Mouse (Mus musculus): ENCODE data around the gene Pdcl. TPM values are rescaled to one million over a fixed set of nuclear protein-coding genes. Genes with fewer than 3 reads are reported as not detected.

Gene Pdcl
- polyA plus RNA-seq (2012; ENCODE audit: insufficient read depth, insufficient read length, missing spikeins), result 19.8 and 32.1 TPM in 2 replicates

DNA sequence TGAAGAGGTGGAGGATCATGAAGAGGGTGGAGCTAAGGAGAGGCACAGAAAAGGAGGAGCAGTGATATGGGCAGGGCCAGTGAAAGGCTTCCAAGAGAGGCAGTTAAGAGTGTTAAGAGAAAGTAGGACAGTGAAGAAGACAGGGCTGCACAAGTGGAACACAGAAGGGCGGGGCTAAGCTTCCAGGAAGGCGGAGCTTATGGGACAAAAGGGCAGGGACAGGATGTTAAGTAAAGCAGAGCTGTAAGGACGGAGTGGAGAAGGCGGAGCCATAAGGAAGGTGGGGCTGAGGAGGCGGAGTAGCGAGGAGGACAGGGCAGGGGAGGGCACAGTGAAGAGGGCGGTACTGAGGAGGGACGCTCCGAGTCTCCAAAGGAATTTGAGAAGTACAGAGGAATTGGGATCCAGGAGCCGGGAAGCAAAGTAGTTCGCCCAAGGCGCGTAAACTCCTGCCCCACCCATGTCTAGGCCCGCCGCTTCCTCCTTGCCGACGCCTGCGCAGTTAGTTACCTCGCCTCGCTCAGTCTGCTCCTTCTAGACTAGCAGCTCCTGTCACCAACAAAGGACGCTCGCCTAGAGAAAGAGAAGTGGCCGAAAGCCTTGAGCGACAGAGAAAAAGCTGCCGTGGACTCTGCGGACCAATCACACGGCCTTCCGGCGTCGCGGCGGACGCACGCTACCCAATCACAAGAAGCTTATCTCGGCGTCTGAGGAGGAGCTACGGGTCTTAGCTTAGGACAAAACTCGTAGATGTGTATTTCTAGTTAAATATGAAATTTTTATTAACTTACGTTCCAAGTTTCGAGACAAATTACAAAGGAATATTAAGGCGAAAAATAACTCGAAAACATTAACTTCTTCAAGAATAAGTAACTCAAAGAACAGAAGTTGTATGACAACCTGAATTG, at the start of gene Pdcl:
Gene Pdcl, minus strand, starts transcription at position 700 of the 908 bp plus-strand sequence.
- H3K4me1 ChIP-seq (ENCODE audit: control insufficient read depth, insufficient read depth, insufficient read length, low read length), result no peaks in the 10 kb centered on the region
- peak within 1 kb of the TSS; percentile 86 for H3K4me3 ChIP-seq (ENCODE audit: insufficient read depth, low read depth, low read length)
- H3K27ac ChIP-seq (replicated peaks; ENCODE audit: low read depth, low read length), result peak within 1 kb of the TSS; percentile 92

- H3K4me3 ChIP-seq (ENCODE audit: insufficient read depth, low read depth, low read length), result no peak overlapping the region
- H3K4me1 ChIP-seq (ENCODE audit: control insufficient read depth, insufficient read depth, insufficient read length, low read length), result no peaks in the 10 kb centered on the region
- no peak overlapping the region for H3K27ac ChIP-seq (replicated peaks; ENCODE audit: low read depth, low read length)
These were observed 36.4 kb upstream of the Pdcl start for GRCm38 (mm10) chr2:37395539-37395938.

GRCm38 (mm10) chr2:37382921-37383320, 23.8 kb upstream of the Pdcl start:
- Histone ChIP-seq H3K27ac (replicated peaks; ENCODE audit: low read depth, low read length) (no peak overlapping the region), H3K4me3 (ENCODE audit: insufficient read depth, low read depth, low read length) (no peak overlapping the region), H3K4me1 (ENCODE audit: control insufficient read depth, insufficient read depth, insufficient read length, low read length) (no peaks in the 10 kb centered on the region)

DNA sequence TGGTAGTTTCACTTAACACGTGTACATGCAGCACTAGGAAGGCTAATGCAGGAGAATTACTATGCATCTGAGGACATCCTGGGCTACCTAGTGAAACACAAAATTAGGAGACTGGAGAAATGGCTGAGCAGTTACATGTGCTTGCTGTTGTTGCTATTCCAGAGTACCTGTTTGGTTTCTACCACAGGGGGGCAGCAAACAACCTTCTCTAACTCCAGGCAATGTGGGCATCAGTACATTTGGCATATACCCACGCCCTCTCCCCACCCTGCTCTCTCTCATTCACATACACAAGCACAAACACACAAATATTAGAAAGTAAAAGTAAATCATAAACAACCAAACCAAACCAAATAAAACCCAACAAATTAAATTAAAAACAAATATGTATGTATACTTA, 21.1 kb upstream of the Pdcl start:
- no peak overlapping the region for H3K27ac ChIP-seq (replicated peaks; ENCODE audit: low read depth, low read length)
- no peaks in the 10 kb centered on the region for H3K4me1 ChIP-seq (ENCODE audit: control insufficient read depth, insufficient read depth, insufficient read length, low read length)
- no peak overlapping the region for H3K4me3 ChIP-seq (ENCODE audit: insufficient read depth, low read depth, low read length)

DNA sequence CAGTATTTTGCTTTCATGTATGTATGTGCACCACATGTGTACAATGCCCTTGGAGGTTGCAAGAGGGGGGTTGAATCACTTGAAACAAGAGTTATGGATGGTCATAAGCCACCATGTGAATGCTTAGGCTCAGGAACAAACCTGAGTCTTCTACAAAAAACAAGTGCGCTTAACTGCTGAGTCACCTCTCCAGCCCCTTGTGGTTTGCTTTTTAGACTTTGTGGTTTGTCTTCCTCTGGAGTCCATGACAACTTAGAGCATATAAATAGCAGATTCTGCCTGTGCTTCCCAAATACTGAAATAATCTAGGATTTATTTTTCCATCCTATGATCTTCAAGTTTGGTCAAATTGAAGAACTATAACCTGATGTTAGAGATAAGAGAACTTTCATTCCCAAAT, 16.9 kb upstream of the Pdcl start:
- Histone ChIP-seq H3K27ac (replicated peaks; ENCODE audit: low read depth, low read length) (no peak overlapping the region), H3K4me1 (ENCODE audit: control insufficient read depth, insufficient read depth, insufficient read length, low read length) (no peaks in the 10 kb centered on the region), H3K4me3 (ENCODE audit: insufficient read depth, low read depth, low read length) (no peak overlapping the region)

DNA sequence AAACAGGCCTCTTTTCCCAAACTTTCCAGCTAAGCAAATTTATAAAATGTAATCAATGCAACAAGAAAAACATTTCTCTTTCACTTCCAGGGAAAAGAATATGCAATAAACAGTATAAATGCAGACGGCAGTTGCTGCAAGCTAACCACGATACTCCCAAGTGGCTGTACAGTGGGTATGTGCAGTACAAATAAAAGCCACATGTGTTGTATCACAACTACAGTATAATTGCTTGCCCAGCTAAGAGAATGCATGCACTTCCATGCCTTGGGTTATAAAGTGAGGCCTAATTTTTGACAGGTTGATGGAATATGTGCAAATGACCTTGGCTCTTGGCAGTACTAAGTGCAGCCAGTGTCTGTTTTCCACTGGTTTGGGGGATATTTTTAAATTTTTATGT, 11.5 kb upstream of the Pdcl start:
- no peak overlapping the region for H3K4me3 ChIP-seq (ENCODE audit: insufficient read depth, low read depth, low read length)
- no peaks in the 10 kb centered on the region for H3K4me1 ChIP-seq (ENCODE audit: control insufficient read depth, insufficient read depth, insufficient read length, low read length)
- no peak overlapping the region for H3K27ac ChIP-seq (replicated peaks; ENCODE audit: low read depth, low read length)

DNA sequence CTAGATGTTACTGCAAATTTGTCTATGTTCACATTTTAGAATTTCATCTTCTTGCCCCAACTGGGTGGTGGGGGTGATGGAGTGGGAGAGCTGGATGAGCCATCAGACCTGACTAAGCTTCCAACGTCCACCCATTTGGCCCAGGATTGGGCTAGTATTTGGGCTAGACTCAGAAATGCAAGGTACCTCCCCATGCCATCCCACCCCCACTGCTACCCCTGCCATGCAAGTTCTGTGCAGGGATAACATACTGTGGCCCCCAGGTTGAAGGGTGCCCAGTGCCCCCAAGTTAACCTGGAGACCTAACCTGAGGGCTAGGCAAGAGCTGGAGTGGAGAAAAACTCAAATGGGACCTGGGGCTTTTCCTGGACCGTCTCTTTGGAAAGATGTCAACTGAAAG, 776 bp upstream of the Pdcl start:
- Histone ChIP-seq H3K4me1 (ENCODE audit: control insufficient read depth, insufficient read depth, insufficient read length, low read length) (no peaks in the 10 kb centered on the region), H3K4me3 (ENCODE audit: insufficient read depth, low read depth, low read length) (no peak overlapping the region), H3K27ac (replicated peaks; ENCODE audit: low read depth, low read length) (no peak overlapping the region)

GRCm38 (mm10) chr2:37355571-37355970, 3.6 kb downstream of the Pdcl start:
- Histone ChIP-seq H3K4me1 (ENCODE audit: control insufficient read depth, insufficient read depth, insufficient read length, low read length) (no peaks in the 10 kb centered on the region), H3K4me3 (ENCODE audit: insufficient read depth, low read depth, low read length) (no peak overlapping the region), H3K27ac (replicated peaks; ENCODE audit: low read depth, low read length) (no peak overlapping the region)

- no peaks in the 10 kb centered on the region for H3K4me1 ChIP-seq (ENCODE audit: control insufficient read depth, insufficient read depth, insufficient read length, low read length)
- 0 out of 2 replicates have a peak overlapping the region, but pooled peaks have one; percentile 37 for H3K27ac ChIP-seq (replicated peaks; ENCODE audit: low read depth, low read length)
- H3K4me3 ChIP-seq (ENCODE audit: insufficient read depth, low read depth, low read length), result no peak overlapping the region
These were observed 7.5 kb downstream of the Pdcl start for GRCm38 (mm10) chr2:37351671-37352070.

DNA sequence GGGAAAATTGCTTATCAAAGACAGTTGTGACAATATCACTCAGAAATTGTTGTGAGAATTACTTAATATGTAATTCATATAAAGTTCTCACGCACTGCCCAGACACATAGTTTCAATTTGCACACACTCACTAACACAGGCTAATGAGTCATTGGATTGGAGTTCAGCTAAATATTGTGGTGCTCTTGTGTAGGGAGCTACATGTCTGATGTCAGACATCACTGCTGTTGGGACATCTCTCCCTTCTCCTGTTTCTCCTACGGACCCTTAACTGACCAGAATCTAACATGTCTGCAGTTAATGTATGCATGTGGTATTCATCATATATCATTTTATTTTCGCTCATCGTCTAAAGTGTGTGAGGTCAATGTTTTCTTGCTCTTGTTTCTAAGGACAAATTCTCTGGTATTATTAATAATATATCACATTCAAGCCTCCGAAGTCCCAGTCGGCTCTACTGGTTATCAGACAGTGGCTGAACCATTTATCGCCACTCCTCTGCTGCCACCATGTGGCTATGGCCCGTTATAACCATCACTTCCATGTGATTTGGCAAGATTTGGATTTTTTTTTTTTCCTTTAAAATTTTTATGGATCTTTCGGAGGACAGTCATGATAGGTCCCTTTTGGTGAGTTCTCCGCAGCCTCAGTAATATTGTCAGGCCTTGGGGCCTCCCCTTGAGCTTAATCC, 20.5 kb downstream of the Pdcl start:
- H3K27ac ChIP-seq (replicated peaks; ENCODE audit: low read depth, low read length), result no peak overlapping the region
- H3K4me1 ChIP-seq (ENCODE audit: control insufficient read depth, insufficient read depth, insufficient read length, low read length), result no peaks in the 10 kb centered on the region
- H3K4me3 ChIP-seq (ENCODE audit: insufficient read depth, low read depth, low read length), result no peak overlapping the region

- Histone ChIP-seq H3K27ac (replicated peaks; ENCODE audit: low read depth, low read length) (no peak overlapping the region), H3K4me1 (ENCODE audit: control insufficient read depth, insufficient read depth, insufficient read length, low read length) (no peaks in the 10 kb centered on the region), H3K4me3 (ENCODE audit: insufficient read depth, low read depth, low read length) (no peak overlapping the region)
These were observed 25.8 kb downstream of the Pdcl start for GRCm38 (mm10) chr2:37333321-37333720.

DNA sequence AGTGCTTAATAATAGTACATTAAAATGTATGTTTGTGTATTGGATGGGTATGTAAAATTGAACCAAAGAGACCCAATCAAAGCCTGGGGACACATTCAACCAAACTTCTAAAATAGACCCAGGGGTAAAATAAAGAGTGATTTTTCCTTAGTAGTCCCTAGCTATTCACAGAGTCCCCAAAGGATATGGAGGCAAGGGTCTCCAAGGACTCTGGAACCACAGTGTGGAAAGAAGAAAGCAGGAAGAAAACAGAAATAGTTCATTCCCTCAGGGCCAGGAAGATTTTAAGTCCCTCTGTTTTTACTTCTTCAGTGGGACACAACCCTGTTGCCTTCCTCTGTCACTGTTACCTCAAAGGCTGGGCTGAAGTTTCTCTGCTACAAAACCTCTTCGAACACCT, 32.9 kb downstream of the Pdcl start, which contains the start of gene Olfr368:
Gene Olfr368, plus strand, starts transcription at position 301 of the 400 bp plus-strand sequence.
- Histone ChIP-seq H3K4me3 (ENCODE audit: insufficient read depth, low read depth, low read length) (no peak within 1 kb of the TSS), H3K4me1 (ENCODE audit: control insufficient read depth, insufficient read depth, insufficient read length, low read length) (no peaks in the 10 kb centered on the region), H3K27ac (replicated peaks; ENCODE audit: low read depth, low read length) (no peak within 1 kb of the TSS)

Other genes with a start within 250 kb of the Pdcl start
- gene Olfr362, start 241.4 kb downstream of the Pdcl start, polyA plus RNA-seq (2012; ENCODE audit: insufficient read depth, insufficient read length, missing spikeins), result not detected in 2 replicates
- not detected in 2 replicates for gene Olfr364-ps1, start 220.0 kb downstream of the Pdcl start, polyA plus RNA-seq (2012; ENCODE audit: insufficient read depth, insufficient read length, missing spikeins)
- not detected in 2 replicates for gene Olfr365, start 171.1 kb downstream of the Pdcl start, polyA plus RNA-seq (2012; ENCODE audit: insufficient read depth, insufficient read length, missing spikeins)
- not detected in 2 replicates for gene Olfr366, start 147.8 kb downstream of the Pdcl start, polyA plus RNA-seq (2012; ENCODE audit: insufficient read depth, insufficient read length, missing spikeins)
- gene Olfr368, start 32.8 kb downstream of the Pdcl start, polyA plus RNA-seq (2012; ENCODE audit: insufficient read depth, insufficient read length, missing spikeins), result not detected in 2 replicates
- gene Rc3h2, start 63.6 kb upstream of the Pdcl start, polyA plus RNA-seq (2012; ENCODE audit: insufficient read depth, insufficient read length, missing spikeins), result 8.0 and 12.3 TPM in 2 replicates
- gene Zbtb26, start 83.8 kb upstream of the Pdcl start, polyA plus RNA-seq (2012; ENCODE audit: insufficient read depth, insufficient read length, missing spikeins), result 3.1 and 3.2 TPM in 2 replicates
- 6.8 and 8.7 TPM in 2 replicates for gene Zbtb6, start 83.8 kb upstream of the Pdcl start, polyA plus RNA-seq (2012; ENCODE audit: insufficient read depth, insufficient read length, missing spikeins)
- gene Rabgap1, start 83.9 kb upstream of the Pdcl start, polyA plus RNA-seq (2012; ENCODE audit: insufficient read depth, insufficient read length, missing spikeins), result 16.6 and 26.6 TPM in 2 replicates
- not detected in 2 replicates for gene Gpr21, start 157.0 kb upstream of the Pdcl start, polyA plus RNA-seq (2012; ENCODE audit: insufficient read depth, insufficient read length, missing spikeins)

All from brown adipose tissue, adult 24 weeks (tissue).